Mouse (Mus musculus) layer of hippocampus, adult 2 months (tissue): ENCODE data around the gene Ccdc85b. TPM values are rescaled to one million over a fixed set of nuclear protein-coding genes. Genes with fewer than 3 reads are reported as not detected.

Source experiments
- DNase-seq, 2 experiments: peaks; one replicate each; pipeline ENCODE4 v3.0.0; 2022; ENCODE audit warnings: low spot score in 2 of 2
- H3K27ac ChIP-seq: fragments of 200-600 bp; 2 replicates; pipeline ENCODE4 v1.8.1; 2022
- H3K4me3 ChIP-seq: fragments of 200-600 bp; 2 replicates; pipeline ENCODE4 v1.8.1; 2022; ENCODE audit warnings: mild to moderate bottlenecking
- CTCF ChIP-seq: fragments of 200-600 bp; conservative IDR thresholded peaks from 2 replicates; pipeline ENCODE4 v1.8.1; 2022; ENCODE audit warnings: antibody characterized with exemption, mild to moderate bottlenecking, moderate library complexity
- total RNA-seq, 2 experiments: library from RNA; stranded (reverse); gene quantifications; 2 replicates each; pipeline ENCODE4 v1.2.3; 2021

Ccdc85b gene
- total RNA-seq, 2 experiments from 2014 or later = 31.5 to 33.9 TPM

- no peak overlapping the region for H3K27ac ChIP-seq
- no peak for TF ChIP-seq CTCF
- peak in 1 of 2 experiments; percentile 42 for DNase-seq
- no peak overlapping the region for H3K4me3 ChIP-seq
Measured at GRCm38 (mm10) chr19:5477004-5477667, 19.4 kb upstream of the Ccdc85b start.

- peak overlapping the region; percentile 55 for H3K4me3 ChIP-seq
- TF ChIP-seq CTCF = no peak
- DNase-seq = no peak
- peak overlapping the region; percentile 82 for H3K27ac ChIP-seq
Measured at GRCm38 (mm10) chr19:5475069-5475714, 17.5 kb upstream of the Ccdc85b start.

DNA sequence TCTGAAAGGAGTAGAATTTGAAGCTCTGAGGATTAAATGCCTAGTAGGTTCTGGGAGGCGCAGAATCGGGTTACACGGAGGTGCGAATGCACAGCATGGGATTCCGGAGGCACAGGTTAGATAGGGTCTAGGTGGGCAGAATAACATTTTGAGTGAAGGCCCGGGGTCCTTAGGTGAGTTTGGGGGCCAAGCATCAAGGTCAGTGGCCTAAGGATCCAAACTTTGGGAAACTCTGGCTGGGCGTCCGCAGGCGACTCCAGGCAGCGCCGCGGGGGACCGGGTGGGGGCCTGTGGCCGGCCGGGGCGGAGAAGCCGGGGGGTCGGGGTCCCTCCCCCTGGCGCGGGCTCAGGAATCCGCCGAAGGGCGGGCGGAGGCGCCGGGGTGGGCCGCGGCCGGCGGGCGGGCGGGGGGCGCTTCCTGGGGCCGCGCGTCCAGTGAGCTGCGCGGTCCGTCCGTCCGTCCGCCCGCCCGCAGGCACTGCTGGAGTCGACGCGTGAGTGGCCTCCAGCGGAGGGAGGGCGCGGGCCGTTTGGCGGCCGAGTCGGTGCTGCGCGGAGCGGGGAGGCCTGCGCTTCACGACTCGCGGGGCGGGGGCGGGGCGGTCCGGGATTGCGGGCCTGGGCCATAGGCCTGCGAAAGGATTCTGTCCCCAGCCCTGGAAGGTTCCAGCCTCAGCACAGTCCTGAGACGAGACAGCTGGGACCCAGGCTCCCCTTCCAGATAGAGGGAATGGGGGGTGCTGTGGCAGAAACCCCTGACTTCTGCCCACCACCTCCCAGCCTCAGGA lies 16.8 kb upstream of the Ccdc85b start:
- Histone ChIP-seq H3K27ac (peak overlapping the region; percentile 82), H3K4me3 (peak overlapping the region; percentile 55)
- no peak for TF ChIP-seq CTCF
- no peak for DNase-seq

GRCm38 (mm10) chr19:5473720-5474119 lies 16.0 kb upstream of the Ccdc85b start, which contains the start of gene Efemp2:
Efemp2 (plus strand) TSS chr19:5473954.
- DNase-seq = peak; percentile 55 to 60
- no peak for TF ChIP-seq CTCF
- Histone ChIP-seq H3K27ac (peak within 1 kb of the TSS; percentile 82), H3K4me3 (peak within 1 kb of the TSS; percentile 55)

DNA sequence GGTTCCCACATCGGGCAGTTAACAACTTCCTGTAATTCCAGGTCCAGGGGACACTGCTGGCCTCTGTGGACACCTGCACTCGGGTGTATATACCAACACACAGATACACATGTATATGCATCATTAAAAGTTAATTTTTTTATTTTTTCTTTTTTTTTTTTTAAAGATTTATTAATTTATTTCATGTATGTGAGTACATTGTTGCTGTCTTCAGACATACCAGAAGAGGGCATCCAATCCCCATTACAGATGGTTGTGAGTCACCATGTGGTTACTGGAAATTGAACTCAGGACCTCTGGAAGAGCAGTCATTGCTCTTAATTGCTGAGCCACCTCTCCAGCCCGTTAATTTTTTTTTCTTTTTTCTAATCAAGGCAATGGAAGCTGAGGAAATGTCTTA lies 15.2 kb upstream of the Ccdc85b start:
- no peak for DNase-seq
- no peak overlapping the region for H3K27ac ChIP-seq
- no peak overlapping the region for H3K4me3 ChIP-seq
- peak; percentile 67 for TF ChIP-seq CTCF

- Histone ChIP-seq H3K27ac (no peak overlapping the region), H3K4me3 (no peak overlapping the region)
- no peak for TF ChIP-seq CTCF
- no peak for DNase-seq
Measured at GRCm38 (mm10) chr19:5471846-5472245, 14.2 kb upstream of the Ccdc85b start.

DNA sequence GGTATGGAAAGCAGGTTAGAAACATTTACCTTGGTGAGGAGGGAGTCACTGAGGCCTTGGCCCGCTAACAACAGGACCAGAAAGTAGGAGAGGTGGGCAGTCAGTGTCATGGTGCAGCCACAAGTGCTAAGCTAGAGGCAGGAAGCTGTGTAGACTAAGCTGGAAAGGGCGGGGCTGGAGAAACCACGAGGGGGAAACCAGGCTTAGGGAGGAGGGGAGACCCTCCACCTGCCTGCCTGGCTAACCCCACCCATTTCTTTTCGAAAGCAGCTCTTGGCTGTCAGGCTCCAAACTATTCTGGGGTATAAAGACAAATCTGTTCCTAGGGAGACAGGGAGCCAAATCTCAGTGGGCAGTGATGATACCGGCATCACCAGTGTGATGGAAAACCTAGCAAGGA lies 10.7 kb upstream of the Ccdc85b start, which contains the start of gene Ctsw:
Gene Ctsw (minus strand): TSS at position 134 of the 400 bp plus-strand sequence.
- no peak within 1 kb of the TSS for H3K4me3 ChIP-seq
- no peak within 1 kb of the TSS for H3K27ac ChIP-seq
- DNase-seq = no peak
- TF ChIP-seq CTCF = no peak

GRCm38 (mm10) chr19:5466916-5467500 lies 9.3 kb upstream of the Ccdc85b start:
- TF ChIP-seq CTCF = no peak
- no peak overlapping the region for H3K4me3 ChIP-seq
- no peak for DNase-seq
- H3K27ac ChIP-seq = no peak overlapping the region

- DNase-seq = no peak
- peak overlapping the region; percentile 72 for H3K27ac ChIP-seq
- H3K4me3 ChIP-seq = no peak overlapping the region
- TF ChIP-seq CTCF = no peak
Measured at GRCm38 (mm10) chr19:5465037-5465436, 7.3 kb upstream of the Ccdc85b start.

DNA sequence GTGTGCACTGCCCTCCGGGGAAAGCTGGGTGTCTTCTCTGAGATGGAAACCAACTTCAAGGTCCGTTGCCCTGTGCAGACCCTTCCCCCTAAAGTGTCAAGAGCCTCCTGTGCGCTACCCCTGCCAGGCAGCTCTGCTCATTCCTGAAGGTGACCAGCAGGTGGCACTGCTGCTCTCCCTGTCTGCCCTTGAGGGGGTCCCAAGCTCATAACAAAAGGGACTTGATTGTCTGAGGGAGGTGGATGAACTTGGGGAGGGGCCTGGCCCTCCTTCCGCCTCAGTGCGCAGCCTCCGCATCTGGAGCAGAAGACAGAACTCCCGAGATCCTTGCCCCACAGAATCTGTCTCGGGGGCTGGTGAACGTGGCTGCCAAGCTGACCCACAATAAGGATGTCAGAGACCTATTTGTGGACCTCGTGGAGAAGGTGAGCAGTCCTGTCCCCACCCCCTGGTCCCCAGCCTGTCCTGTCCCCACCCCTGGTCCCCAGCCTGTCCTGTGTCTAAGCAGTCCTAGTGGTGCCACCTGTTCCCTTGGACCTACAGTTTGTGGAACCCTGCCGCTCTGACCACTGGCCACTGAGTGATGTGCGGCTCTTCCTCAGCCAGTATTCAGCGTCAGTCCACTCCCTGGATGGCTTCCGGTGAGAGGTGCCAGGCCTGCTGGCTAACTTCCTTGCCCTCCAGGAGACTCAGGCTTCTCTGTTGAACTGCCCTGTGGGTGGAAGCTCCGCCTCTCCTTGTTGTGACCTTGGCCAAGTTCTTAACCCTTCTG lies 6.3 kb upstream of the Ccdc85b start:
- TF ChIP-seq CTCF = peak; percentile 96
- peak overlapping the region; percentile 30 for H3K4me3 ChIP-seq
- H3K27ac ChIP-seq = peak overlapping the region; percentile 72
- peak in 1 of 2 experiments; percentile 68 for DNase-seq

GRCm38 (mm10) chr19:5463212-5463611 lies 5.5 kb upstream of the Ccdc85b start:
- Histone ChIP-seq H3K27ac (no peak overlapping the region), H3K4me3 (no peak overlapping the region)
- no peak for DNase-seq
- no peak for TF ChIP-seq CTCF

DNA sequence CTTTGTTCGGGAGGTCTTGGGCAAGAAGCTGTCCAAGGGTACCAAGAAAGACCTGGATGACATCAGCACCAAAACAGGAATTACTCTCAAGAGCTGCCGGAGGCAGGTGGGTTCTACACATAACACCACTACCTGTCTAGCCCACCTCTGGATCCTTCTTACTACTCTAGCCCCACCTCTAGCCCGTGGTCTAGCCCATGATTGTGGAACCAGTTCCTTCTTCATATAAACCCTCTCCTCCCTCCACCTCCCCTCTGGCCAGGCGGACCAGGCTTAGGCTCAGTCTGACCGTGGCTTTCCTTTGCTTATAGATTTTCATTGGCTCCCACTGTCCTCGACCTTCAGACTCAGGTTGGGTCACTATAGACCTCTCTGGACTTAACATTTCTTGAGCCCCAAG lies 3.7 kb upstream of the Ccdc85b start:
- H3K27ac ChIP-seq = no peak overlapping the region; the same call in 1 of the 2 replicates
- H3K4me3 ChIP-seq = peak overlapping the region; percentile 77
- TF ChIP-seq CTCF = no peak
- no peak for DNase-seq
